Mouse (Mus musculus) A20 (cell line): ENCODE data around the gene Uqcr11.
A peak's percentile ranks its signal among the peaks of the same experiment; 100 is the strongest.

Experiments
- DNase-seq: peaks from one replicate; pipeline ENCODE4 v3.0.0-alpha.2; 2011; ENCODE audit warnings: low read depth, low spot score

Gene Uqcr11

GRCm38 (mm10) chr10:80406684-80407501 lies at the start of gene Uqcr11:
Gene Uqcr11, minus strand, starts transcription at chr10:80406830.
- DNase-seq = peak; percentile 93

- DNase-seq = no peak
Measured at GRCm38 (mm10) chr10:80455697-80456096, 49.1 kb upstream of the Uqcr11 start.

- no peak for DNase-seq
Measured at GRCm38 (mm10) chr10:80454781-80455180, 48.2 kb upstream of the Uqcr11 start.

- DNase-seq = no peak
Measured at GRCm38 (mm10) chr10:80453601-80454000, 47.0 kb upstream of the Uqcr11 start.

GRCm38 (mm10) chr10:80450599-80450998 lies 44.0 kb upstream of the Uqcr11 start:
- no peak for DNase-seq

- DNase-seq = peak; percentile 85
Measured at GRCm38 (mm10) chr10:80445898-80446601, 39.4 kb upstream of the Uqcr11 start.

- DNase-seq = no peak
Measured at GRCm38 (mm10) chr10:80445052-80445451, 38.4 kb upstream of the Uqcr11 start.

GRCm38 (mm10) chr10:80444339-80445045 lies 37.9 kb upstream of the Uqcr11 start:
- peak; percentile 48 for DNase-seq

GRCm38 (mm10) chr10:80443575-80444278 lies 37.1 kb upstream of the Uqcr11 start:
- no peak for DNase-seq

GRCm38 (mm10) chr10:80442989-80443388 lies 36.4 kb upstream of the Uqcr11 start:
- peak; percentile 54 for DNase-seq

- DNase-seq = peak; percentile 41
Measured at GRCm38 (mm10) chr10:80441598-80441997, 35.0 kb upstream of the Uqcr11 start.

- no peak for DNase-seq
Measured at GRCm38 (mm10) chr10:80440031-80440430, 33.4 kb upstream of the Uqcr11 start.

GRCm38 (mm10) chr10:80437973-80438372 lies 31.3 kb upstream of the Uqcr11 start:
- no peak for DNase-seq

- DNase-seq = peak; percentile 54
Measured at GRCm38 (mm10) chr10:80436276-80436675, 29.6 kb upstream of the Uqcr11 start.

- DNase-seq = peak; percentile 62
Measured at GRCm38 (mm10) chr10:80435764-80436163, 29.1 kb upstream of the Uqcr11 start.

GRCm38 (mm10) chr10:80434823-80435222 lies 28.2 kb upstream of the Uqcr11 start:
- DNase-seq = peak; percentile 37

- no peak for DNase-seq
Measured at GRCm38 (mm10) chr10:80434233-80434592, 27.6 kb upstream of the Uqcr11 start.

GRCm38 (mm10) chr10:80433513-80434232 lies 27.0 kb upstream of the Uqcr11 start, which contains the start of gene Tcf3:
Gene Tcf3, minus strand, starts transcription at chr10:80433647.
- DNase-seq = peak; percentile 99

GRCm38 (mm10) chr10:80432936-80433512 lies 26.4 kb upstream of the Uqcr11 start:
- DNase-seq = peak; percentile 67

- DNase-seq = no peak
Measured at GRCm38 (mm10) chr10:80432387-80432785, 25.8 kb upstream of the Uqcr11 start.
